Mouse (Mus musculus) adrenal gland, adult 18-20 months (tissue): ENCODE measurements around the gene Rep15. TPM values are rescaled to one million over a fixed set of nuclear protein-coding genes. Genes with fewer than 3 reads are reported as not detected.

Experiments used
- DNase-seq, 2 experiments: peaks; one replicate each; pipeline ENCODE4 v3.0.0; 2021 to 2022; ENCODE audit warnings: low spot score in 2 of 2
- long read RNA-seq, 2 experiments: library from polyadenylated mRNA; stranded (forward); transcript quantifications; one replicate each; pipeline ENCODE4 v2.0.0; 2021
- total RNA-seq, 2 experiments: library from RNA; stranded (reverse); gene quantifications; 1 replicate in 1 of 2; 2 replicates in 1 of 2; pipeline ENCODE4 v1.2.3; 2021

The Rep15 gene
- total RNA-seq, result under 1 TPM; 0.66 to 0.99 TPM
- long read RNA-seq, experiment 1, result 0 reads
- long read RNA-seq, experiment 2, partial matches to known transcripts, result 0 of 1 reads
- long read RNA-seq, experiment 2, other reads (novel, unspliced or antisense), result 0 of 1 reads

- no peak for DNase-seq
Measured at GRCm38 (mm10) chr6:147032303-147032925, at the start of gene Rep15. Gene Rep15, plus strand, starts transcription at chr6:147032584.

GRCm38 (mm10) chr6:146984569-146984968, 47.8 kb upstream of the Rep15 start:
- DNase-seq, result no peak

- DNase-seq, result peak; percentile 55 to 62
Measured at GRCm38 (mm10) chr6:146994236-146994635, 38.1 kb upstream of the Rep15 start.

- DNase-seq, result no peak
Measured at GRCm38 (mm10) chr6:146995391-146995790, 37.0 kb upstream of the Rep15 start.

GRCm38 (mm10) chr6:146995878-146996277, 36.5 kb upstream of the Rep15 start:
- no peak for DNase-seq

- no peak for DNase-seq
Measured at GRCm38 (mm10) chr6:146997006-146997405, 35.4 kb upstream of the Rep15 start.

- no peak for DNase-seq
Measured at GRCm38 (mm10) chr6:146998710-146999109, 33.7 kb upstream of the Rep15 start.

GRCm38 (mm10) chr6:146999302-146999701, 33.1 kb upstream of the Rep15 start:
- no peak for DNase-seq

- no peak for DNase-seq
Measured at GRCm38 (mm10) chr6:146999755-147000154, 32.6 kb upstream of the Rep15 start.

- DNase-seq, result peak; percentile 24 to 55
Measured at GRCm38 (mm10) chr6:147008148-147008547, 24.2 kb upstream of the Rep15 start.

- no peak for DNase-seq
Measured at GRCm38 (mm10) chr6:147010358-147010757, 22.0 kb upstream of the Rep15 start.

GRCm38 (mm10) chr6:147010811-147011520, 21.4 kb upstream of the Rep15 start:
- DNase-seq, result no peak

- no peak for DNase-seq
Measured at GRCm38 (mm10) chr6:147011555-147011954, 20.8 kb upstream of the Rep15 start.

GRCm38 (mm10) chr6:147011977-147012376, 20.4 kb upstream of the Rep15 start:
- DNase-seq, result no peak

- no peak for DNase-seq
Measured at GRCm38 (mm10) chr6:147013546-147013945, 18.8 kb upstream of the Rep15 start.

- DNase-seq, result no peak
Measured at GRCm38 (mm10) chr6:147017906-147018305, 14.5 kb upstream of the Rep15 start.

- DNase-seq, result no peak
Measured at GRCm38 (mm10) chr6:147018364-147018763, 14.0 kb upstream of the Rep15 start.

GRCm38 (mm10) chr6:147021181-147021580, 11.2 kb upstream of the Rep15 start:
- DNase-seq, result no peak

GRCm38 (mm10) chr6:147022375-147023132, 9.8 kb upstream of the Rep15 start:
- no peak for DNase-seq

- no peak for DNase-seq
Measured at GRCm38 (mm10) chr6:147023133-147023395, 9.3 kb upstream of the Rep15 start.

- no peak for DNase-seq
Measured at GRCm38 (mm10) chr6:147023568-147023967, 8.8 kb upstream of the Rep15 start.

GRCm38 (mm10) chr6:147024761-147025160, 7.6 kb upstream of the Rep15 start:
- no peak for DNase-seq
